Mouse (Mus musculus): ENCODE data around the gene Prdx2.
A peak's percentile ranks its signal among the peaks of the same experiment; 100 is the strongest.

Prdx2 gene

DNA sequence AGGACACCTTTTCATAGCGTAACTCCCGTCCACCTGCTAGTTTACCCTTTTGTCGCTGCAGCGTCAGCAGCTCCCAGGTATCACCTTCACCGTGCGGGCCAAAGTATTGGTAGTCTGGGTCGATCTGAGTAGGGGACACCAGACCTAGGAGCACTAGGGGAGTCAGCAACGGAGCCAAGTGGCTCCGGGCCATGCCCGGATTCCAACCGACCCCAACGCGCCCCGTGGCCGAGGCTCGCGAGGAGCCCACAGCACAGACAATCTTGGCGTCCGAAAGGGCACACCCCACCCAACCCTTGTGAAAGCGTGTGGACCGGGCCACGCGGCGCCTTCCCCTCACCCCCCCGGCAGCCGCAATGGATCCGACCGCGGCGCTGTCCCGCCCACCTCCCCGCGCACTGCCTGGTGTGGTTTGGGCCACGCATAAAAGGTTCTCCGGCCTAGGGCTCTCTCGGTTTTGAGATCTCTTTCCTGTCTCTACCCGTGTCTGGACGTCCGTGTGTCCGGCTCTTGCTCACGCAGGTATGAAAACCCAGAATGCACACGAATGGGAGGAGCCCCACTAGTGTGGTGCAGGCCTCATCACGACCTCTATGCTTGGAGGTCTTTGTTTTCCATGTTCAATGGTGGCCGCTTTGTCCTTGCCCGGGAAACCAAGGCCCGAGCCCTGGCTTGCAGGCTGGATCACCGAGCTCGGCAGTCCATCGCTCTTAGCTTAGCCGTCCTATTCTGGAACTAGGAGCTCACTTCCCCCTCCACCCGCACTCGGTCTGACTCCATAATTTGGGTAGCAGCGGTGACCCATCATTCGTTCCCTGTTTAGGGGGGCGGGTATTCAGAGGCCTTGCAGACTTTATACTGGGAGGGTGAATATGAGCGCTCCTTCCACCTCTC is at the start of gene Prdx2, which contains the start of the genes Gm49661 and Rnaseh2a:
TSS of gene Prdx2 (plus strand) at position 347 of the 894 bp plus-strand sequence.
TSS of gene Gm49661 (minus strand) at position 193 of the 894 bp plus-strand sequence.
TSS of gene Rnaseh2a (minus strand) at position 527 of the 894 bp plus-strand sequence.
- peak; percentile 90 for DNase-seq (ENCODE audit: extremely low spot score)

- no peak for DNase-seq (ENCODE audit: extremely low spot score)
These were observed 47.8 kb upstream of the Prdx2 start for GRCm38 (mm10) chr8:84921596-84921995.

DNA sequence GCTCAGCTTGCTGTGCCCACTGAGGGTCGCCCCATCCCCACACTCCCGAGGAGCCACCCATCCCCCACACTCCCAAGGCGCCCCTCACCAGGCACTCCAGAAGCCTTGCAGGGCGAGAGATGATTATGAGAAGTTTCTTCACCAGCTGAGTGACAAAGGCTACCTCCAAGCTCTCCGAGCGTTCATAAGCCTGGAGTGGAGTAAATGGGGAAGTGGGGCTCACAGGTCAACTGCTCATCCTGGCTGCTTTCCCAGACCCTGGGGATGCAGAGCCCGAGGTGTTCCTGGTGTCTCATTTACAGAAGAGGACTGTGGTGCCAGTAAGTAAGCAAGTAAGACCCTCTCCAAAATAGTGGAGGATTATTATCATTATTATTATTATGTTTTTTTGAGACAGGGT is 43.8 kb upstream of the Prdx2 start:
- no peak for DNase-seq (ENCODE audit: extremely low spot score)

DNA sequence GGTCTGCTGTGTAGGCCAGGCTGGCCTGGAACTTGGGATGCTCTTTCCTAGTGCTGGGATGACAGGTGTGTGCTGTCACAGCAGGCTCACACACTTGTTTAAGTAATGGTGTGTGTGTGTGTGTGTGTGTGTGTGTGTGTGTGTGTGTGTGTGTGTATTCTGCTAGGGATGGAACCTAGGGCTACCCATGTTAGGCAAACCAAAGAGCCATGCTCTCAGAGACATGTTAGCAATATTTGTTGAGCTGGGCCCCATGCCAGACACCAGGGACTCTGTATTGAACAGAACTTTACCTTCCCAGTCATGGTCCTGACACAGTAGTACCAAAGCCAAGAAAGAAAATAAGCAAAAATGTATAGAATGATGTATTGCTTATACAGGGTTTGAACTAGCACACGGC is 41.9 kb upstream of the Prdx2 start:
- DNase-seq (ENCODE audit: extremely low spot score), result no peak

DNA sequence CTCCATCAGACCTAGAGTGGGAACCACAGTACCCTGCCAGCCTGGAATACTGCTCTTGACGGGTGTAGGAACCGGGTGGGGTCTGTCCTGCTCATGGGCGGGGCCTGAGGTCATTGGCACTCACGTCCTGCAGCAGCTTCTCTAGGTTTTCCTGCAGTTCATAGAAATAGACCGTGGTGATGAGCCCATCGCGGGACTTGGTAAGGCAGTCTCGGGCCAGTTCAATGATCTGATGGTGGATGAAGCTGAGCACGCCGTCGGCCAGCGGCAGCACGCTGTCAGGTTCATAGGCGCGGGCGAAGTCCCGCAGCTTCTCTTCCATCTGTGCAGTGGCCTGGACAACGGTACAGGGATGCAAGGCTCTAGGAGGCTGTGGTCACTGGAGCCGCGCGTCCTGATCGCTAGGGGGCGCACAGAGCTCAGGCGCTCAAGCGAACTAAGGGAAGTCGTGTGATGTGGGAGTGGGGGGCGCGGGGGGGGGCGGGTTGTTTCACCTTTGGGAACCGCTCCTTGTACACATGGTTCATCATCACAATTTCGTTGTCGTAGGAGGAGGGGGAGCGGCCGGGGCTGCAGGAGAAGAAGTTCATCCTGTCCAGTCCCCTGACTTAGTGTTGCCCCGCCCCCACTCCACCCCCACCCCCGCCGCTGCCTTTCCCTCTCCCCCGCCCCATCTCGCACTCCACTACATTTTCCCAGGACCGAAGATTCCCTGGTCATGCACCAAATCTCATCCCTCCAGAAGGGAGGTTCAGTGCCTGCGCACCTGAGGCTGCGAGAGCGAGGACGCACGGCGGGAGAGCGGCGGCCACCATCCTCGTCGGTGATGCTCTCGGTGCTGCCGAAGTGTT is 40.7 kb upstream of the Prdx2 start:
- peak; percentile 80 for DNase-seq (ENCODE audit: extremely low spot score)

GRCm38 (mm10) chr8:84930582-84930981 is 38.8 kb upstream of the Prdx2 start:
- DNase-seq (ENCODE audit: extremely low spot score), result no peak

GRCm38 (mm10) chr8:84933767-84934559 is 35.4 kb upstream of the Prdx2 start:
- DNase-seq (ENCODE audit: extremely low spot score), result no peak

GRCm38 (mm10) chr8:84934860-84935259 is 34.5 kb upstream of the Prdx2 start:
- no peak for DNase-seq (ENCODE audit: extremely low spot score)

DNA sequence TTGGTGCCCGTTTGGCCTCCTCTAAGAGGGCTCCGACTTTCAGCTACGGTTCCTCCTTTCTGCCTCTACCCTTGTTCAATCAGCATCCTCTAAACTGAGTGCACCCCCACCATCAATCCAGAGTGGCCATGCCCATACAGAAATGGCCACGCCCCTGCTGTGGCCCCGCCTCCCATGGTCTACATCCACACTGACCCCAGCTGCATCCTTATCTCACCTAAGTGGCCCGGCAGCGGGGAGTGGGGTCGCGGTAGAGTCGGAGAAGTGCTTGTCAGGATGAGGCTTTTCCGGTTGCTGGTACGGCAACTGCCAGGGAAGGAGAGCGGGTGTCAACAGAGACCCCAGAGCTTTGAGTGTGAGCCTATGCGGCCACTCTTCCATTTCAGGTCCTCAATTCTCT is 33.9 kb upstream of the Prdx2 start:
- DNase-seq (ENCODE audit: extremely low spot score), result no peak

- DNase-seq (ENCODE audit: extremely low spot score), result no peak
These were observed 33.1 kb upstream of the Prdx2 start for GRCm38 (mm10) chr8:84936041-84936961.

- peak; percentile 71 for DNase-seq (ENCODE audit: extremely low spot score)
These were observed 32.3 kb upstream of the Prdx2 start, which contains the start of gene Mast1 for GRCm38 (mm10) chr8:84936962-84937546. Mast1 (minus strand) TSS chr8:84937359.

GRCm38 (mm10) chr8:84937620-84938485 is 31.5 kb upstream of the Prdx2 start:
- DNase-seq (ENCODE audit: extremely low spot score), result no peak

DNA sequence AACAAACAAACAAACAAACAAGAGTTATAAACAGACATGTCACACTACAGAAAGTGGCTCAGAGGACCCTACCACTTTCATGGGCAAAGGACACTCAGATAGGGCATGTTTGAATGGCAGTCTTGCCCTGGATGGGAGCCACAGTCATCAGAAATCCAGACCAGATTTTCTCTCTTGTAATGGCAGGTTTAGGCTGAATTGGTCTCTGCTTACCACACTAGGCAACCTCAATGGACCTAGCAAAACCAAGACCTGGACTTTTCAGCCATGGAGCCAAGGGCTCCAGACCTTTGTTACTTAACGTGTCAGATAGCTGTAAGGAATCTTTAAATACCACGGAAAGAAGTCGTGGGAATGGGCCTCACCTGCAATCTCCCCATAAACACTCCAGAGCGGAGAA is 25.7 kb upstream of the Prdx2 start:
- DNase-seq (ENCODE audit: extremely low spot score), result no peak

DNA sequence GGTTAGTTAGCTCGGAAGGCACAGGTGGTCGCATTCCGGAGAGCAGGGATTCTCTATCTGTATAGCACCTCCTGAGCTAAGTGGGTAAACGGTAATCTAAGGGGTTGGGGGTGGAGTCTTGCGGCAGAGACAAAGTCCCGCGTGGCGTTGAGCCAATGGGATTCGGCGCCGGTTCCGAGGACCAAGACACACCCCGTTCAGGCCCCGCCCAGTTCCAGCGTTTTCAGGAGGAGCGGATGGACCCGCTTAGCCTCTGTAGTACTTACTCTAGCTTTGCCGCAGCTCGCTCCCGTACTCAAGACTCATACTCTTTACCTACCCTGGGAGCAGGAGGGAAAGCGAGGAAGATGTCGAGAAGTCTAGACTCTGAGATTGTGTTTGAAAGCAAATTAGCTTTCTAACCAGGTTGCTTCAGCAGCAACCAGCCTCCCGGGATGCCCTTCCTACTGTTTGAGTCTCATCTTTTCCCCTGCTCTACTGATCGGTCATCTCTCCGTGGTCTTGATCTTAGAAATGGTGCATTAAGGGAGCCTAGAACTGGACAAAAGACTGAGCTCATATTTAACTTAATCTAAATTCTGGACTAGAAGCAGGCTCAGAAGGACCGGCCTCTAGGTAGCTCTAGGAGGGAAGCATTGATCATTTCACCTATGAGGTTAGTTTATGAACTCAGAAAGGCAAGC is 24.8 kb upstream of the Prdx2 start:
- DNase-seq (ENCODE audit: extremely low spot score), result no peak

GRCm38 (mm10) chr8:84945235-84945632 is 24.2 kb upstream of the Prdx2 start:
- DNase-seq (ENCODE audit: extremely low spot score), result no peak

DNA sequence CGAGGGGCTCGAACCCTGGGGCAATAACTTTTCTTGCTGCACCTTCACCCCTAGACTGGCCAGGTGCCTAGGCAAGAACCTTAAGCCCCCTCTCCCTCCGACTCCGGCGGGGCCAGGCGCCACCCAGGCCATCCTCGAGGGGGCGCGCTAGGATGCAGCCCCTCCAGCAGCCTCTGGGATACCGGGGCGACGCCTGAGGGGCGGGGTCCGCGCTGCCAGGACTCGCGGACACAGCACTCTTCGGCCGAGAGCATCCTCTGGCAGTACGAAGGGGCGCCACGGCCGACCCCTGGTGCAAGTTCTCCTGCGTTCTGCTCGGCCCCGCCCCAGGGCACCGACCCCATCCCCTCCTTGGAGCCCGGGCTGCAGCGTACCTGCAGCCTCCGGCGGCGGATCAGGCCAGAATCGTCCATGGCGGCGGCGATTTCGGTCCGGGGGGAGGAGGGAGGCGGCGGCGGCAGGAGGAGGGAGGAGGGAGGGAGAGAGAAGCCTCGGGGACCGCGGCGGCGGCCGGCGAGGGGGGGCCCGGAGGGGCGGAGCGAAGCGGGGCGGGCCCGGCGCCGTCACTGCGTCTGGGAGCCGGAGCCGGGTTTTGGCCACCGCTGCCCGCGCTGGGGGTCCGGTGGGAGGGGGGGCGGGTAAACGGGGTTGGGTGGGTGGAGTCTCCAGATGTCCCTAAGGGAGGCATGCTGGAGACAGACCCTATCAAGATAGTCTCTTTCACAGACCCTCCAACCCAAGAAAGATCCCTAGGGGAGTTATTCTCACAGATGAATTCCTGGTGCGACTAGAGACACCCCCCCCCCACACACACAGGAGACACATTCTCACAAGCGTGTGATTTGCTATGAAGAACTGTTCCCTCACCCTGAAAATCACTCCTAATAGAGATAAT is 23.5 kb upstream of the Prdx2 start:
- DNase-seq (ENCODE audit: extremely low spot score), result peak; percentile 66

GRCm38 (mm10) chr8:84946528-84947240 is 22.7 kb upstream of the Prdx2 start, which contains the start of gene Rtbdn:
Rtbdn (plus strand) TSS chr8:84946991.
- DNase-seq (ENCODE audit: extremely low spot score), result no peak
